Mouse (Mus musculus) liver, embryonic 14.5 days (tissue): ENCODE results near the gene Tmem37. TPM values are rescaled to one million over a fixed set of nuclear protein-coding genes. Genes with fewer than 3 reads are reported as not detected.

Source experiments
- ATAC-seq: fragments of 200-750 bp; cut with Nextera tagmentation; 2 replicates; pipeline ENCODE4 v1.8.0; 2017; ENCODE audit warnings: moderate number of reproducible peaks, mild to moderate bottlenecking, moderate library complexity; ENCODE audit not compliant: insufficient read depth
- DNase-seq, 3 experiments: peaks; one replicate each; pipeline ENCODE4 v3.0.0-alpha.2; 2012 to 2013; ENCODE audit warnings: low read depth in 3 of 3, low spot score in 3 of 3
- H3K27ac ChIP-seq: fragments of 300-500 bp; sonication (generic); 2 replicates; pipeline ENCODE4 v1.5.1; 2014; ENCODE audit warnings: moderate library complexity, mild to moderate bottlenecking, control low read depth, inconsistent platforms
- H3K27me3 ChIP-seq: fragments of 300-500 bp; sonication (generic); 2 replicates; pipeline ENCODE4 v1.6.1; 2014; ENCODE audit warnings: mild to moderate bottlenecking, low read length, moderate library complexity; ENCODE audit not compliant: control insufficient read depth, insufficient read depth
- H3K36me3 ChIP-seq: fragments of 300-500 bp; sonication (generic); replicated peaks from 2 replicates; pipeline ENCODE4 v1.6.1; 2014; ENCODE audit warnings: low read depth; ENCODE audit not compliant: control insufficient read depth, insufficient read depth
- H3K4me1 ChIP-seq, 2 experiments: fragments of 200-500 bp in 1 of 2; fragments of 300-500 bp in 1 of 2; sonication (generic) in 1 of 2; replicated peaks; 2 replicates each; pipeline ENCODE4 v1.6.1; 2012 to 2014; ENCODE audit warnings: antibody characterized with exemption in 1 of 2, inconsistent platforms in 1 of 2, low read length in 1 of 2; ENCODE audit not compliant: control insufficient read depth in 2 of 2, insufficient read depth in 2 of 2
- H3K4me2 ChIP-seq: fragments of 300-500 bp; sonication (generic); 2 replicates; pipeline ENCODE4 v1.6.1; 2014; ENCODE audit warnings: low read depth, mild to moderate bottlenecking, control low read depth, moderate library complexity
- H3K4me3 ChIP-seq, 2 experiments: fragments of 200-500 bp in 1 of 2; fragments of 300-500 bp in 1 of 2; sonication (generic) in 1 of 2; 2 replicates each; pipeline ENCODE4 v1.5.1; 2012 to 2014; ENCODE audit warnings: low read depth in 2 of 2, low read length in 2 of 2, mild to moderate bottlenecking in 2 of 2, control low read depth in 1 of 2, inconsistent platforms in 1 of 2, moderate library complexity in 1 of 2; ENCODE audit not compliant: insufficient read depth in 1 of 2
- H3K9ac ChIP-seq: fragments of 300-500 bp; sonication (generic); replicated peaks from 2 replicates; pipeline ENCODE4 v1.6.1; 2014; ENCODE audit warnings: mild to moderate bottlenecking, control low read depth, moderate library complexity
- H3K9me3 ChIP-seq: fragments of 300-500 bp; sonication (generic); 2 replicates; pipeline ENCODE4 v1.6.1; 2016; ENCODE audit warnings: low read length, mixed read lengths; ENCODE audit not compliant: control insufficient read depth
- CTCF ChIP-seq: IDR thresholded peaks from 2 replicates; pipeline ENCODE4 v1.5.1; 2016; ENCODE audit warnings: antibody characterized with exemption, low read depth, control low read depth
- EP300 ChIP-seq: IDR thresholded peaks from 2 replicates; pipeline ENCODE4 v1.6.1; 2016; ENCODE audit warnings: antibody characterized with exemption, low read depth
- WGBS: fragments of 180-500 bp; shearing (Covaris S2); extraction: QIAGEN DNeasy Blood & Tissue Kit; methylation state at CpG from one replicate; pipeline ENCODE4 v1.1.7; 2014; ENCODE audit not compliant: insufficient replicate concordance; 5-methylcytosine and 5-hydroxymethylcytosine counted together
- polyA plus RNA-seq, 2 experiments: library from polyadenylated mRNA; depleted of rRNA in 1 of 2; stranded (reverse) in 1 of 2; unstranded in 1 of 2; fragments of >200 nt; fragmentation: Nextera tagmentation in 1 of 2; extraction: Ambion mirVana in 1 of 2; gene quantifications; 2 replicates each; pipeline versions ENCODE4 v1.2.1 to v1.2.3; 2012 to 2014

The Tmem37 gene
- polyA plus RNA-seq, 2 experiments = 31.1 to 73.9 TPM

GRCm38 (mm10) chr1:120090880-120091570 lies 17.2 kb upstream of the Tmem37 start:
- WGBS = 70% methylated on average over 8 of the region's 8 CpGs
- H3K4me3 ChIP-seq = no peak overlapping the region
- ATAC-seq (no peak), DNase-seq (no peak)
- no peaks in the 10 kb centered on the region for H3K9me3 ChIP-seq
- H3K27me3 ChIP-seq = no peaks in the 10 kb centered on the region
- no peaks in the 10 kb centered on the region for H3K36me3 ChIP-seq
- no peak for TF ChIP-seq CTCF
- TF ChIP-seq EP300 = no peak
- H3K27ac ChIP-seq = no peak overlapping the region
- H3K9ac ChIP-seq = no peak overlapping the region
- peaks cover 0 to 4% of the 10 kb centered on the region in 2 experiments; a peak in 1 of 4 replicates for H3K4me1 ChIP-seq
- no peak overlapping the region for H3K4me2 ChIP-seq

- ATAC-seq (no peak), DNase-seq (no peak)
- Histone ChIP-seq H3K4me1 (no peaks in the 10 kb centered on the region; a peak in 1 of 4 replicates), H3K27ac (no peak overlapping the region), H3K4me2 (no peak overlapping the region), H3K9me3 (no peaks in the 10 kb centered on the region), H3K9ac (no peak overlapping the region), H3K27me3 (no peaks in the 10 kb centered on the region), H3K4me3 (no peak overlapping the region), H3K36me3 (no peaks in the 10 kb centered on the region)
- 28% methylated on average over 4 of the region's 5 CpGs for WGBS
- TF ChIP-seq CTCF (no peak), EP300 (no peak)
Measured at GRCm38 (mm10) chr1:120089180-120089579, 15.3 kb upstream of the Tmem37 start.

- no peak overlapping the region for H3K4me2 ChIP-seq
- TF ChIP-seq EP300 = no peak
- TF ChIP-seq CTCF = no peak
- H3K27me3 ChIP-seq = no peaks in the 10 kb centered on the region
- no peak for ATAC-seq
- no peak for DNase-seq
- H3K9me3 ChIP-seq = no peaks in the 10 kb centered on the region
- no peak overlapping the region for H3K27ac ChIP-seq
- H3K4me3 ChIP-seq = no peak overlapping the region
- H3K9ac ChIP-seq = no peak overlapping the region
- WGBS = 52% methylated on average over 13 of the region's 13 CpGs
- H3K4me1 ChIP-seq = no peaks in the 10 kb centered on the region; a peak in 1 of 4 replicates
- H3K36me3 ChIP-seq = no peaks in the 10 kb centered on the region
Measured at GRCm38 (mm10) chr1:120086644-120087043, 12.8 kb upstream of the Tmem37 start.

- 53% methylated on average over 3 of the region's 3 CpGs for WGBS
- no peaks in the 10 kb centered on the region for H3K36me3 ChIP-seq
- H3K9ac ChIP-seq = no peak overlapping the region
- H3K4me1 ChIP-seq = no peaks in the 10 kb centered on the region; a peak in 1 of 4 replicates
- no peaks in the 10 kb centered on the region for H3K27me3 ChIP-seq
- no peak for TF ChIP-seq CTCF
- TF ChIP-seq EP300 = no peak
- ATAC-seq (no peak), DNase-seq (no peak)
- H3K9me3 ChIP-seq = no peaks in the 10 kb centered on the region
- no peak overlapping the region for H3K4me2 ChIP-seq
- no peak overlapping the region for H3K4me3 ChIP-seq
- no peak overlapping the region for H3K27ac ChIP-seq
Measured at GRCm38 (mm10) chr1:120085696-120086095, 11.8 kb upstream of the Tmem37 start.

GRCm38 (mm10) chr1:120083921-120084517 lies 10.1 kb upstream of the Tmem37 start:
- Histone ChIP-seq H3K4me1 (no peaks in the 10 kb centered on the region; a peak in 1 of 4 replicates), H3K27ac (no peak overlapping the region), H3K27me3 (no peaks in the 10 kb centered on the region), H3K4me3 (no peak overlapping the region), H3K36me3 (no peaks in the 10 kb centered on the region), H3K4me2 (no peak overlapping the region), H3K9me3 (no peaks in the 10 kb centered on the region), H3K9ac (no peak overlapping the region)
- DNase-seq = no peak
- 0 out of 2 replicates have a peak, but pooled peaks have one; percentile 9 for ATAC-seq
- no peak for TF ChIP-seq CTCF
- no peak for TF ChIP-seq EP300
- WGBS = 51% methylated on average over 5 of the region's 5 CpGs
